Mouse (Mus musculus): ENCODE measurements around the gene Ppm1f. TPM values are rescaled to one million over a fixed set of nuclear protein-coding genes. Genes with fewer than 3 reads are reported as not detected.
A peak's percentile ranks its signal among the peaks of the same experiment; 100 is the strongest.
"Not testable (repeated sequence)": the region's sequence is repeated elsewhere in the genome, so short reads cannot be mapped to it uniquely, and the experiment has no call there.

Gene Ppm1f
- 26.3 and 28.2 TPM in 2 replicates for polyA plus RNA-seq (2015; fragmentation: Nextera tagmentation; extraction: Ambion mirVana)

DNA sequence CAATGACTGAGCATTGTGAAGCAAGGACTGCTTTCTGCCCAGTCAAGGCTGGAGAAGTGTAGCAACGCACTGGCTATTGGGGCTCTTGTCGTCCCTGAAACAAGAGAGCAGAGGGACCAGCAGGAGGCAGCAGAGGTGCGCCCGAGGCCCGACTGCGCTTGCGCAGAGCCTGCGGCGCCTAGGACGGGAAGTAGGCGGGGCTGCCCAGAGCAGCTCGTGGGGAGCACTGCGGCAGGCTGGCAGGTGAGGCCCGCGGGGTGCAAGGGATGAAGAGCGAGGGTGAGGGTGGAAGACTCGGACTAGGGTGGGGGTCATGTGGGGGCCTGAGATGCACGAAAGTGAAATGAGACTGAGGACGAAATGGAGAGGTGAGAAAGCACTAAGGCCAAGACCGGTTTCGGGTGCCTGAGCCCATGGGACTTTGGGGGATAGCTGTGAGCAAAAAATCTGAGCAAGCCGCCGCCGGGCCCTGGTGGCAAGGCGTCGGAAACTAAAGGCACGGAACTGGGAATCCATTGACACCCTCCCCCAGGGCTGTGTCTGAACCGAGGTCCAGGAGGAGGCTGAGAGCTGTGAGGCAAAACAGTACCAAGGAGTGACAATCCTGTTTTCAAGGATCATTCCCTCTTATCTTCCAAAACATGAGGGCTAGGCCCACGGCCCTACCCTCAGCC is at the start of gene Ppm1f:
Ppm1f (plus strand) TSS at position 88 of the 674 bp plus-strand sequence.
- Histone ChIP-seq H3K4me3 (peak within 1 kb of the TSS; percentile 64), H3K4me2 (peak within 1 kb of the TSS; percentile 85), H3K27ac (peak within 1 kb of the TSS; percentile 79), H3K9ac (peak within 1 kb of the TSS; percentile 80), H3K9me3 (no peaks in the 10 kb centered on the region), H3K27me3 (no peaks in the 10 kb centered on the region), H3K36me3 (peaks cover 30% of the 10 kb centered on the region), H3K4me1 (replicated peaks) (peaks cover 30% of the 10 kb centered on the region)
- under 1% methylated on average over 29 of the region's 29 CpGs for WGBS
- ATAC-seq (ENCODE audit: low FRiP score) = peak; percentile 93

- H3K4me2 ChIP-seq = no peak overlapping the region
- no peaks in the 10 kb centered on the region for H3K4me1 ChIP-seq (replicated peaks)
- H3K27me3 ChIP-seq = no peaks in the 10 kb centered on the region
- no peak overlapping the region for H3K27ac ChIP-seq
- H3K4me3 ChIP-seq = no peak overlapping the region
- H3K36me3 ChIP-seq = no peaks in the 10 kb centered on the region
- no peaks in the 10 kb centered on the region for H3K9me3 ChIP-seq
- H3K9ac ChIP-seq = no peak overlapping the region
- no peak for ATAC-seq (ENCODE audit: low FRiP score)
These were observed 47.1 kb upstream of the Ppm1f start for GRCm38 (mm10) chr16:16849196-16849595.

DNA sequence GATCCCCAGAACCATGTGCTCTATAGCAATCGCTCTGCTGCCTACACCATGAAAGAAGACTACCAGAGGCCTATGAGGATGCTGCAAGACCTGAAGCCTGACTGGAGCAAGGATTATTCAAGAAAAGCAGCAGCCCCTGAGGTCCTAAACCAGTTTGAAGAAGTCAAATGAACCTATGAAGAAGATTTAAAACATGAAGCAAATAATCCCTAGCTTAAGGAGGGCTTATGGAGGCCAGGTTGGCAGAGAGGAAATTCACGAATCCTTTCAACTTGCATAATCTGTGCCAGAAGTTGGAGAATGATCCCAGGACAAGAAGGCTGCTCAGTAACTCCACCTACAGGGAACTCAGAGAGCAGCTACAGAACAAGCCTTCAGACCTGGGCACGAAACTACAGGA is 43.9 kb upstream of the Ppm1f start:
- H3K4me1 ChIP-seq (replicated peaks) = no peaks in the 10 kb centered on the region
- H3K9ac ChIP-seq = no peak overlapping the region
- no peak overlapping the region for H3K27ac ChIP-seq
- no peak overlapping the region for H3K4me2 ChIP-seq
- no peaks in the 10 kb centered on the region for H3K36me3 ChIP-seq
- ATAC-seq (ENCODE audit: low FRiP score) = no peak
- WGBS = 81% methylated on average over 3 of the region's 3 CpGs
- H3K27me3 ChIP-seq = no peaks in the 10 kb centered on the region
- H3K9me3 ChIP-seq = no peaks in the 10 kb centered on the region
- H3K4me3 ChIP-seq = no peak overlapping the region

DNA sequence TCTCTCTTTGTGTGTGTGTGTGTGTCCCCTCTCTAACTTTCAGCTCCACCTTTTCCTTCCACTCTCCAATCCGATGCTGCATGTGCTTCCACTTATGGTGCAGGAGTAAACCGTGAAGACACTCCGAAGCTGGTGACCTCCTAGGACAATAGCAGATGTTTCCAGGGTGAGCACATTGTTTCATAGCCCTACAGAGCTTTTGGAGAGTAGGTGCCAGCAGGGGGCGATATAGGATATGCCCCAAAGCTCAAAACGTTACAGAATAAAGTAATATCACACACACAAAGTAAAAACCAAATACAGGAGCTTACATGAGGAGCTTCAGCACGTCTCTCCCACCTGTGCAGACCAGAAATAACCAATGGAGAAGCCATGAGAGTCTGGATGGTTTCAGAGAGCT is 41.4 kb upstream of the Ppm1f start:
- 33% methylated on average over 6 of the region's 6 CpGs for WGBS
- H3K27me3 ChIP-seq = no peaks in the 10 kb centered on the region
- no peaks in the 10 kb centered on the region for H3K4me1 ChIP-seq (replicated peaks)
- no peaks in the 10 kb centered on the region for H3K36me3 ChIP-seq
- H3K4me2 ChIP-seq = no peak overlapping the region
- H3K9me3 ChIP-seq = no peaks in the 10 kb centered on the region
- no peak overlapping the region for H3K4me3 ChIP-seq
- no peak overlapping the region for H3K9ac ChIP-seq
- ATAC-seq (ENCODE audit: low FRiP score) = no peak
- H3K27ac ChIP-seq = no peak overlapping the region

GRCm38 (mm10) chr16:16855541-16855940 is 40.7 kb upstream of the Ppm1f start:
- Histone ChIP-seq H3K9ac (no peak overlapping the region), H3K4me2 (no peak overlapping the region), H3K9me3 (no peaks in the 10 kb centered on the region), H3K36me3 (no peaks in the 10 kb centered on the region), H3K27me3 (no peaks in the 10 kb centered on the region), H3K4me3 (no peak overlapping the region), H3K4me1 (replicated peaks) (no peaks in the 10 kb centered on the region), H3K27ac (no peak overlapping the region)
- 97% methylated on average over 1 of the region's 1 CpGs for WGBS
- ATAC-seq (ENCODE audit: low FRiP score) = no peak

- not testable (repeated sequence) for H3K36me3 ChIP-seq; ATAC-seq (ENCODE audit: low FRiP score); H3K4me1 ChIP-seq (replicated peaks); H3K27ac ChIP-seq; H3K9ac ChIP-seq; H3K27me3 ChIP-seq; H3K9me3 ChIP-seq; H3K4me2 ChIP-seq; H3K4me3 ChIP-seq
- WGBS = 85% methylated on average over 9 of the region's 9 CpGs
These were observed 40.2 kb upstream of the Ppm1f start for GRCm38 (mm10) chr16:16856054-16856453.

DNA sequence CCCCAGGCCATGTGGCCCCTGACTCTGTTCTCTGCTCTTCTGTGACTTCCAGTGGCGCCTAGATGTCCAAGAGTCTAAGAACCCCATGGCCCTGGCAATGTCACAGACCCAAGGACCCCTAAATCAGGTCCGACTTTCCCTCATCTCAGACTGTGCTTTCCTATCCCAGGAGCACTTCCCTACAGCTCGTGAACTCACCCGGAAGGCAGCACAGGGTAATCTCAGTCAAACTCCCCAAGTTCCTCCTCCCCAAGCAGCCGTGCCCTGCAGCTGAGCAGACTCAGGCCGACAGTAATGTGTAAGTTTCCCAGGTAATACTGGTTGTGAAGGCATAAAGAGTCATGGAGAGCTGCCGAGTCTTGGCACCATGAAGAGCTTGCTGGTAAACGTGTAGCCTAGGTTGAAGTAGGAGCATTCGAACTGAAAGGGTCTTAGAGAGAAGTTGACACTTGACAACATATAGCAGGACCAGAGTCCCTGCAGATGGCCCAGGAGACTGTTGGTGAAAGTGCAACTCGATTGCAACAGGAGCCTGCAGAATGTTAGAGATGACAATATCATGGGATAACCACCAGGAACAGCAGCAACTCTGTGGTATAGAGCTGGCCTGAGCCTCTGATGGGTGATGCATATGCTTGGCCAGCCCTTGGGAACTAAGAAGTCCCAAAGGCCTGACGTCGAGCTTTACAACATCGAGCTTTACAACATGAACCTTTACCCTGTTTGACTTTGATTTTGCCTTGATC is 39.4 kb upstream of the Ppm1f start:
- no peaks in the 10 kb centered on the region for H3K27me3 ChIP-seq

GRCm38 (mm10) chr16:16862288-16862687 is 34.0 kb upstream of the Ppm1f start:
- Histone ChIP-seq H3K27ac (no peak overlapping the region), H3K27me3 (no peaks in the 10 kb centered on the region), H3K9ac (no peak overlapping the region), H3K4me1 (replicated peaks) (no peaks in the 10 kb centered on the region), H3K36me3 (no peaks in the 10 kb centered on the region), H3K4me3 (no peak overlapping the region), H3K9me3 (no peaks in the 10 kb centered on the region), H3K4me2 (no peak overlapping the region)
- ATAC-seq (ENCODE audit: low FRiP score) = no peak
- WGBS = 80% methylated on average over 3 of the region's 3 CpGs

More for the DNA sequence above, 39.4 kb upstream of the Ppm1f start:
- no peak for ATAC-seq (ENCODE audit: low FRiP score)
- no peak overlapping the region for H3K27ac ChIP-seq
- H3K36me3 ChIP-seq = no peaks in the 10 kb centered on the region
- WGBS = 83% methylated on average over 13 of the region's 13 CpGs
- H3K4me3 ChIP-seq = no peak overlapping the region
- H3K9ac ChIP-seq = no peak overlapping the region
- no peaks in the 10 kb centered on the region for H3K9me3 ChIP-seq
- H3K4me2 ChIP-seq = no peak overlapping the region
- H3K4me1 ChIP-seq (replicated peaks) = no peaks in the 10 kb centered on the region

DNA sequence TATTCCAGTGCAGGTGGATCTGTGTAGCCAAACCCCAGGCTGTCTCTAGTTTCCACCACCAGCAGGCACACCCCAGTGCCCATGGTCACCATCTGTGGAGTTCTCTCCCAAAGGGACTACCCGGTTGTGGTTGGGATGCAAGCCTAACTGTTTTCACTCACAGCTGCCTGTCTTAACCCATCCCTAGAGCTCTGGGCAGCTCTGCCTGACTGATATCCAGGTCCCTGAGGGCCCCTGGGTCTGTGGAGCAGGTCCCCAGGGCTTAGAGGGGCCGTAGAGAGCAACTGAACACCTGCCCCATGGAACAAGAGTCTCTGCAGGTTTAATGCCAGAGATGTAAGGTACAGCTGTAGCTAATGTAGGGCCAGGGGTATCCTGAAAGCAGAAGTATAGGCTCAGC is 32.3 kb upstream of the Ppm1f start, which contains the start of gene Igll1:
Igll1 (minus strand) TSS at position 8 of the 400 bp plus-strand sequence.
- Histone ChIP-seq H3K9me3 (no peaks in the 10 kb centered on the region), H3K4me1 (replicated peaks) (no peaks in the 10 kb centered on the region), H3K9ac (no peak within 1 kb of the TSS), H3K4me2 (no peak within 1 kb of the TSS), H3K36me3 (no peaks in the 10 kb centered on the region), H3K4me3 (no peak within 1 kb of the TSS), H3K27me3 (no peaks in the 10 kb centered on the region), H3K27ac (no peak within 1 kb of the TSS)
- WGBS = 84% methylated on average over 2 of the region's 2 CpGs
- no peak for ATAC-seq (ENCODE audit: low FRiP score)

DNA sequence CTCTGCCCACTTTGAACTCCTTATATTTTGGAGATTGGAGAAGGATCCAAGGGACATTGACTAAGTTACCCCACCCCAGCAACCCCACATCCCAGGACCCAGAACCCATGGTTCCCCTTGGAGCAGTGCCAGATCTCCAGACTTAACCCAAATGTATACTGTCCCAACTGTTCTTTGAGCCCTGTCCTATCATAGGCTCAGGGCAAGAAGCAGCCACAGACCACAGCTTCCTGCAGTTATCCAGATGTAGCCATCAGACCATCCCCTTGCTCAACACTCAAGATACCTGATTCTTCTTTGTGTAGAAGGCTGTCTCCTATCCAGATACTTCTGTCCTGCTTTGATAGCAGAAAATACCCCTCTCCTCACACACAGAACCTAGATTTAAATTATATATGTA is 31.1 kb upstream of the Ppm1f start:
- Histone ChIP-seq H3K9me3 (no peaks in the 10 kb centered on the region), H3K4me2 (no peak overlapping the region), H3K27me3 (no peaks in the 10 kb centered on the region), H3K27ac (no peak overlapping the region), H3K9ac (no peak overlapping the region), H3K36me3 (no peaks in the 10 kb centered on the region), H3K4me3 (no peak overlapping the region), H3K4me1 (replicated peaks) (no peaks in the 10 kb centered on the region)
- ATAC-seq (ENCODE audit: low FRiP score) = no peak

DNA sequence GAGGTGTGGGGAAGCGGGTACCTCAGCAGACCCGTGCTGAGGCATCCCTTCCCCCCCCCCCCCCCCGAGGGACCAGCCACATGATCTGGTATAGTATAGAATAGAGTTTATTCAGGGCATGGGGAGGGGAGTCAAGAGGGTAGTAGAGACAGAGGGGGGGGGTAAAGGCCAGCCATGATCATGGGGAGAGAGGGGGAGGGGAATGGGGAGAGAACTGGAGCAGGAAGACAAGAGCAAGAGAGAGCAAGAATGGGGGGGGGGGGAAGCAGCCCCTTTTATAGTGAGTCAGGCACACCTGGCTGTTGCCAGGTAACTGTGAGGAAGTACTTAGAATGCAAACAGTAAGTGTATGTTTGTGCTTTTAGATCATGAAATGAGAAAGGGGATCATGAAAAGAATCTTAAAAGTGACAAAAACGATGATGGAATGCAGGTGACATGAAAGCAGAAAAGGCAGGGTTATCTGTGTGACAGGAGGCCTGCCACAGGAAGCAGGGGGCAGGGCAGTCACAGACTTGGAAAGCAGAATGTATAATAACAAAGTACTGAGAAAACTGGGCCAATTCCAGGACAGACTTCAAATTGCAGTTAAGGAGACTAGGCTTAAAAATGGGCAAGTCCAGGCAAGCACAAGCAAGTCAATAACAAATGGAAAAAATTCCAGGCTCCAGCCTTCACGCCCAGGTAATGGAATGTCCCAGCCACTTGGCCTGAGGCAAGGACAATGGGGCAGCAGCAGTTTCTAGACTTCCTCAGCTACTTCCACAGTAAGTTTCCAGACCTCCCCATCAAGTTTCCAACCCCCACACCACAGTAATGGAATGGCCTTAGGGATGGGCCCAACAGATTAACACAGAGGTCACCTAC is 30.3 kb upstream of the Ppm1f start:
- Histone ChIP-seq H3K4me1 (replicated peaks) (no peaks in the 10 kb centered on the region), H3K9ac (no peak overlapping the region), H3K4me3 (no peak overlapping the region), H3K27ac (no peak overlapping the region), H3K4me2 (no peak overlapping the region), H3K36me3 (no peaks in the 10 kb centered on the region), H3K9me3 (no peaks in the 10 kb centered on the region), H3K27me3 (no peaks in the 10 kb centered on the region)
- 56% methylated on average over 4 of the region's 5 CpGs for WGBS
- no peak for ATAC-seq (ENCODE audit: low FRiP score)

DNA sequence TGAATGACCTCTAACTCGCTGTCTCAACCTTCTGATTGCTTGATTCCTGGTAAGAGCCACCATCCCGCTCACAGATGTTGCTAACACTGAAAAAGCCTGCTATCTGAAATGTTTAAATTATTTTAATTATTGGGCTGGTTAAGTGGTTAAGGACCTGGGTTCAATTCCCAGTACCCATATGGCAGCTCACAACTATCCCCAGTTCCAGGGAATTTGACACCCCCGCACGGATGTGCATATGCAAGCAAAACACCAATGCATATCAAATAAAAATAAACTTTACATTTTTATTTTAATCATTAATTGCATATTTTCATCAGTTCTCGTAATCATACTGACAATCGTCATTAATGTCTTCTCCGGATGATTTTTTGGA is 26.0 kb upstream of the Ppm1f start:
- peak overlapping the region; percentile 92; the same call in 1 of the 2 replicates for H3K9ac ChIP-seq
- ATAC-seq (ENCODE audit: low FRiP score) = peak; percentile 75
- H3K9me3 ChIP-seq = no peaks in the 10 kb centered on the region
- peak overlapping the region; percentile 95 for H3K27ac ChIP-seq
- peaks cover 17% of the 10 kb centered on the region for H3K4me1 ChIP-seq (replicated peaks)
- peak overlapping the region; percentile 81 for H3K4me3 ChIP-seq
- H3K4me2 ChIP-seq = peak overlapping the region; percentile 76
- peaks cover 8% of the 10 kb centered on the region for H3K36me3 ChIP-seq
- 38% methylated on average over 7 of the region's 7 CpGs for WGBS
- no peaks in the 10 kb centered on the region for H3K27me3 ChIP-seq
